Mouse (Mus musculus) stomach, embryonic 15.5 days (tissue): Measurements from ENCODE around the gene Gm525. TPM values are rescaled to one million over a fixed set of nuclear protein-coding genes. Genes with fewer than 3 reads are reported as not detected.

ENCODE experiments used
- polyA plus RNA-seq: library from polyadenylated mRNA; unstranded; fragments of >200 nt; fragmentation: Nextera tagmentation; extraction: Ambion mirVana; gene quantifications from 2 replicates; pipeline ENCODE4 v1.2.1, GENCODE M21; 2015

Gm525 gene
- polyA plus RNA-seq, 1 experiment from 2014 or later, result 2.1 TPM

Other genes with a start within 250 kb of the Gm525 start
- gene Akap1, start 209.3 kb upstream of the Gm525 start, polyA plus RNA-seq, result 23.5 and 24.6 TPM in 2 replicates
- 74.5 and 85.0 TPM in 2 replicates for gene Scpep1, start 118.4 kb upstream of the Gm525 start, polyA plus RNA-seq
- gene Elobl, start 106.9 kb upstream of the Gm525 start, polyA plus RNA-seq, result not detected in 2 replicates
- 14.4 and 15.7 TPM in 2 replicates for gene Coil, start 103.6 kb upstream of the Gm525 start, polyA plus RNA-seq
- gene Trim25, start 74.5 kb upstream of the Gm525 start, polyA plus RNA-seq, result 28.4 and 29.6 TPM in 2 replicates
- 3.8 and 4.0 TPM in 2 replicates for gene Dgke, start 7.0 kb upstream of the Gm525 start, polyA plus RNA-seq
- gene Nog, start 228.5 kb downstream of the Gm525 start, polyA plus RNA-seq, result 1.7 and 2.4 TPM in 2 replicates